Mouse (Mus musculus): ENCODE data around the gene Tmem151b. TPM values are rescaled to one million over a fixed set of nuclear protein-coding genes. Genes with fewer than 3 reads are reported as not detected.

Tmem151b gene
- total RNA-seq, 1 experiment = 2.1 TPM

- no peak overlapping the region for H3K27ac ChIP-seq (ENCODE audit: insufficient read depth, low read depth, low read length, poor library complexity, severe bottlenecking)
- H3K9me3 ChIP-seq (ENCODE audit: control insufficient read depth, insufficient read depth, low read depth, low read length) = no peaks in the 10 kb centered on the region
- in situ Hi-C loops (cut with MboI; ENCODE audit: low sequenced_read_pairs in 2 of 2, unreplicated experiment in 2 of 2) = loop anchor here (10.0 kb wide), 1 partner anchor 78 kb away; the partner anchor contains the start of gene Spats1 (in 2 of the 2)
- TF ChIP-seq ZNF384 (IDR thresholded peaks at IDR 0.05; ENCODE audit: low read depth, low read length) (no peak), CHD2 (IDR thresholded peaks at IDR 0.05; ENCODE audit: low read depth, low read length) (no peak), HCFC1 (IDR thresholded peaks at IDR 0.05; ENCODE audit: borderline replicate concordance, insufficient read depth, low read length) (no peak), MAFK (IDR thresholded peaks at IDR 0.05; ENCODE audit: insufficient read depth, low read depth, low read length) (no peak), ZC3H11A (IDR thresholded peaks at IDR 0.05; ENCODE audit: borderline replicate concordance, low read depth, low read length) (no peak)
- no peak overlapping the region for H3K4me3 ChIP-seq (ENCODE audit: insufficient read depth in 1 of 2, low read depth in 1 of 2, low read length in 2 of 2, poor library complexity in 1 of 2, severe bottlenecking in 1 of 2)
- no peaks in the 10 kb centered on the region for H3K36me3 ChIP-seq (ENCODE audit: control insufficient read depth, insufficient read depth, low read length, poor library complexity, severe bottlenecking)
- no peak for DNase-seq (ENCODE audit: low read depth, low spot score)
- no peak overlapping the region for H3K9ac ChIP-seq (ENCODE audit: insufficient read depth, low read depth, low read length, poor library complexity, severe bottlenecking)
- peaks cover 4 to 5% of the 10 kb centered on the region in 2 experiments; a peak in 2 of 4 replicates for H3K4me1 ChIP-seq (ENCODE audit: control insufficient read depth in 2 of 2, insufficient read depth in 2 of 2, low read length in 2 of 2, poor library complexity in 1 of 2)
These were observed 3.6 kb upstream of the Tmem151b start for GRCm38 (mm10) chr17:45553065-45553464.

GRCm38 (mm10) chr17:45551816-45552451, 2.5 kb upstream of the Tmem151b start:
- H3K9me3 ChIP-seq (ENCODE audit: control insufficient read depth, insufficient read depth, low read depth, low read length) = no peaks in the 10 kb centered on the region
- in situ Hi-C loops (cut with MboI; ENCODE audit: low sequenced_read_pairs in 2 of 2, unreplicated experiment in 2 of 2) = loop anchor here (10.0 kb wide), 1 partner anchor 77 kb away; the partner anchor contains the start of gene Spats1 (in 2 of the 2)
- H3K36me3 ChIP-seq (ENCODE audit: control insufficient read depth, insufficient read depth, low read length, poor library complexity, severe bottlenecking) = no peaks in the 10 kb centered on the region
- H3K27ac ChIP-seq (ENCODE audit: insufficient read depth, low read depth, low read length, poor library complexity, severe bottlenecking) = no peak overlapping the region
- H3K4me3 ChIP-seq (ENCODE audit: insufficient read depth in 1 of 2, low read depth in 1 of 2, low read length in 2 of 2, poor library complexity in 1 of 2, severe bottlenecking in 1 of 2) = no peak overlapping the region
- peak; percentile 77 for DNase-seq (ENCODE audit: low read depth, low spot score)
- no peak for TF ChIP-seq ZNF384 (IDR thresholded peaks at IDR 0.05; ENCODE audit: low read depth, low read length)
- peak; percentile 81 for TF ChIP-seq ZC3H11A (IDR thresholded peaks at IDR 0.05; ENCODE audit: borderline replicate concordance, low read depth, low read length)
- no peak overlapping the region for H3K9ac ChIP-seq (ENCODE audit: insufficient read depth, low read depth, low read length, poor library complexity, severe bottlenecking)
- peaks cover 4 to 5% of the 10 kb centered on the region in 2 experiments; a peak in 2 of 4 replicates for H3K4me1 ChIP-seq (ENCODE audit: control insufficient read depth in 2 of 2, insufficient read depth in 2 of 2, low read length in 2 of 2, poor library complexity in 1 of 2)

GRCm38 (mm10) chr17:45551249-45551796, 1.8 kb upstream of the Tmem151b start:
- H3K4me1 ChIP-seq (ENCODE audit: control insufficient read depth in 2 of 2, insufficient read depth in 2 of 2, low read length in 2 of 2, poor library complexity in 1 of 2) = peaks cover 4 to 5% of the 10 kb centered on the region in 2 experiments; a peak in 2 of 4 replicates
- no peak for TF ChIP-seq MAFK (IDR thresholded peaks at IDR 0.05; ENCODE audit: insufficient read depth, low read depth, low read length)
- in situ Hi-C loops (cut with MboI; ENCODE audit: low sequenced_read_pairs in 2 of 2, unreplicated experiment in 2 of 2) = loop anchor here (10.0 kb wide), 1 partner anchor 77 kb away; the partner anchor contains the start of gene Spats1 (in 2 of the 2)
- no peak overlapping the region for H3K9ac ChIP-seq (ENCODE audit: insufficient read depth, low read depth, low read length, poor library complexity, severe bottlenecking)
- no peak overlapping the region for H3K4me3 ChIP-seq (ENCODE audit: insufficient read depth in 1 of 2, low read depth in 1 of 2, low read length in 2 of 2, poor library complexity in 1 of 2, severe bottlenecking in 1 of 2)
- H3K27ac ChIP-seq (ENCODE audit: insufficient read depth, low read depth, low read length, poor library complexity, severe bottlenecking) = no peak overlapping the region
- no peak for DNase-seq (ENCODE audit: low read depth, low spot score)
- no peaks in the 10 kb centered on the region for H3K9me3 ChIP-seq (ENCODE audit: control insufficient read depth, insufficient read depth, low read depth, low read length)
- H3K36me3 ChIP-seq (ENCODE audit: control insufficient read depth, insufficient read depth, low read length, poor library complexity, severe bottlenecking) = no peaks in the 10 kb centered on the region

- H3K9ac ChIP-seq (ENCODE audit: insufficient read depth, low read depth, low read length, poor library complexity, severe bottlenecking) = no peak overlapping the region
- H3K36me3 ChIP-seq (ENCODE audit: control insufficient read depth, insufficient read depth, low read length, poor library complexity, severe bottlenecking) = no peaks in the 10 kb centered on the region
- TF ChIP-seq ZC3H11A (IDR thresholded peaks at IDR 0.05; ENCODE audit: borderline replicate concordance, low read depth, low read length) = no peak
- TF ChIP-seq ZNF384 (IDR thresholded peaks at IDR 0.05; ENCODE audit: low read depth, low read length) = no peak
- H3K4me3 ChIP-seq (ENCODE audit: insufficient read depth in 1 of 2, low read depth in 1 of 2, low read length in 2 of 2, poor library complexity in 1 of 2, severe bottlenecking in 1 of 2) = peak overlapping the region in 1 of 2 experiments; percentile 71; a peak in 1 of 4 replicates
- DNase-seq (ENCODE audit: low read depth, low spot score) = no peak
- in situ Hi-C loops (cut with MboI; ENCODE audit: low sequenced_read_pairs in 2 of 2, unreplicated experiment in 2 of 2) = loop anchor here (10.0 kb wide), 1 partner anchor 75 kb away; the partner anchor contains the start of gene Spats1 (in 2 of the 2)
- no peak overlapping the region for H3K27ac ChIP-seq (ENCODE audit: insufficient read depth, low read depth, low read length, poor library complexity, severe bottlenecking)
- no peaks in the 10 kb centered on the region for H3K9me3 ChIP-seq (ENCODE audit: control insufficient read depth, insufficient read depth, low read depth, low read length)
- H3K4me1 ChIP-seq (ENCODE audit: control insufficient read depth in 2 of 2, insufficient read depth in 2 of 2, low read length in 2 of 2, poor library complexity in 1 of 2) = peaks cover 4% of the 10 kb centered on the region in 2 experiments; a peak in 2 of 4 replicates
These were observed 776 bp upstream of the Tmem151b start for GRCm38 (mm10) chr17:45550253-45550652.

All from ES-E14 (cell line).